In genomic region chr12:69452986-69453385, GRCm38 (mm10) we compare ENCODE assay signal across 27 mouse cellular contexts.
"Had no signal": no experiment of that assay in that cellular context is flagged by ENCODE, and none has a peak within 500 bp of the region (broad histone marks: within the 10 kb centered on the region; RNA-seq: fewer than 3 reads in every experiment).

No protein-coding gene starts in this region.

- DNase-seq: heart, postnatal 10 days; heart, postnatal 14 days; heart, postnatal 36 days; heart, postnatal 4 days; kidney, adult 11 months; kidney, adult 18-20 months; kidney, adult 2 months; kidney, adult 8-10 months; kidney, adult 9 months; kidney, postnatal 10 days; kidney, postnatal 14 days; kidney, postnatal 25 days; kidney, postnatal 36 days; kidney, postnatal 4 days; layer of hippocampus, adult 9-11 months; layer of hippocampus, postnatal 36 days had no signal

- H3K27me3 ChIP-seq: heart, embryonic 12.5 days; heart, embryonic 13.5 days; heart, embryonic 15.5 days; hindbrain, embryonic 12.5 days; hindbrain, embryonic 13.5 days; hindbrain, embryonic 15.5 days; intestine, embryonic 15.5 days; kidney, embryonic 15.5 days had no signal

- H3K36me3 ChIP-seq: heart, embryonic 10.5 days; heart, embryonic 12.5 days; heart, embryonic 13.5 days; heart, embryonic 15.5 days; hindbrain, embryonic 10.5 days; hindbrain, embryonic 12.5 days; hindbrain, embryonic 13.5 days; hindbrain, embryonic 15.5 days; intestine, embryonic 15.5 days; kidney, embryonic 15.5 days had no signal

- H3K4me3 ChIP-seq: heart, embryonic 10.5 days; heart, embryonic 12.5 days; heart, embryonic 13.5 days; heart, embryonic 15.5 days; hindbrain, embryonic 10.5 days; hindbrain, embryonic 12.5 days; hindbrain, embryonic 13.5 days; hindbrain, embryonic 15.5 days; intestine, embryonic 15.5 days; kidney, embryonic 15.5 days; layer of hippocampus, adult 2 months had no signal
